Mouse (Mus musculus) splenic B cell, adult 2 months (primary cell): Measurements from ENCODE around the gene Lhpp.
A peak's percentile ranks its signal among the peaks of the same experiment; 100 is the strongest.

Experiments used
- DNase-seq: peaks from one replicate; pipeline ENCODE4 v3.0.0-alpha.2; 2011; ENCODE audit warnings: low read depth, low spot score
- H3K27me3 ChIP-seq: 2 replicates; pipeline ENCODE4 v1.6.1; 2012; ENCODE audit warnings: mild to moderate bottlenecking, low read length, moderate library complexity, mixed read lengths; ENCODE audit not compliant: control insufficient read depth, poor library complexity, insufficient read depth, severe bottlenecking
- H3K36me3 ChIP-seq: 2 replicates; pipeline ENCODE4 v1.6.1; 2012; ENCODE audit warnings: mild to moderate bottlenecking, low read length, moderate library complexity, mixed read lengths; ENCODE audit not compliant: control insufficient read depth, poor library complexity, insufficient read depth, severe bottlenecking

Gene Lhpp

DNA sequence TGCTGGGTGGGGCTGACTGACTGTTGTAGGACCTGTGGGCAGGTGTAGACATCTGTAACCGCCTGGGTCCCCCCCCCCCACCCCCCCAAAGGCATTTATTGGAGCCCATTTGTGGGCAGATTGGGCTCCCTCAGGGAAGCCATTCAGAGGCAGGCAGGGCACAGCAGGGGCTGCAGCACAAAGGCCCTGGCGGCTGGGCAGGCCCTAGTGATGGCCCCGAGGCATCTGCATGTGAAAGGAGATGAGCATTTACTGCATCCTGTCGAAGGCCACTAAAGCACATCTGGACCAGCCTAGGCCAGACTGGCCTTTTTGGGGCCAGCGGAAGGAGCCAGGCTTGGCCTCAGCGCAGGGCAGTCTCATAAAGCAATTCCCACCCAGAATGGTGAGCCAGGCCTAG is 6.0 kb downstream of the Lhpp start:
- H3K27me3 ChIP-seq, result no peaks in the 10 kb centered on the region
- no peak for DNase-seq
- H3K36me3 ChIP-seq, result no peaks in the 10 kb centered on the region

DNA sequence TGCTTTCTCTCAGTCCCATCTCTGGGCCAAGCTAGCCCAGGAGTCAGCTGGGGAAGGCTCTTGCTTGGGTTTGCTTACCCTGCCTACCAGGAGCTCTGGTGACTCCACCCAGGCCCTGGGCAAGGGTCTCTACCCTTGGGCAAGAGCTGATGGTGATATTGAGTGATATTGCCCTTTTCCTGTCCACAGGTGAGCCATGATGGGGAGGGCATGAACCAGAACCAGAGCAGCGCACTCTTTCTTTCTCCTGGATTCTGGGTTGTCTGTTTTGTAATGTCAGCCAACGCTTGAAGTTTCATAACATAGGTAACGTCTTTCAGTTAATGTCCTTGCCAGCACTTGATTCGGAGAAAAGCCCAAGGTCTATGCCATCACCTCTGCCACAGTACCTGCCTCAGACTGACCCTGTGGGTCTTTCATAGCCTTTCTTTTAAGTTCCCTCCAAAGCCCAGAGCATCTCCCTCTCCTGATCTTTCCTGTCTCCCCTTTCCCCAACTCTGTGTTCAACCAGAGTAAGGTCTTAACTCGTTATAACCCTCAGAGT is 6.7 kb downstream of the Lhpp start:
- no peaks in the 10 kb centered on the region for H3K36me3 ChIP-seq
- no peaks in the 10 kb centered on the region for H3K27me3 ChIP-seq
- no peak for DNase-seq

- no peaks in the 10 kb centered on the region for H3K36me3 ChIP-seq
- H3K27me3 ChIP-seq, result no peaks in the 10 kb centered on the region
- DNase-seq, result no peak
Measured at GRCm38 (mm10) chr7:132619549-132619948, 9.1 kb downstream of the Lhpp start.

DNA sequence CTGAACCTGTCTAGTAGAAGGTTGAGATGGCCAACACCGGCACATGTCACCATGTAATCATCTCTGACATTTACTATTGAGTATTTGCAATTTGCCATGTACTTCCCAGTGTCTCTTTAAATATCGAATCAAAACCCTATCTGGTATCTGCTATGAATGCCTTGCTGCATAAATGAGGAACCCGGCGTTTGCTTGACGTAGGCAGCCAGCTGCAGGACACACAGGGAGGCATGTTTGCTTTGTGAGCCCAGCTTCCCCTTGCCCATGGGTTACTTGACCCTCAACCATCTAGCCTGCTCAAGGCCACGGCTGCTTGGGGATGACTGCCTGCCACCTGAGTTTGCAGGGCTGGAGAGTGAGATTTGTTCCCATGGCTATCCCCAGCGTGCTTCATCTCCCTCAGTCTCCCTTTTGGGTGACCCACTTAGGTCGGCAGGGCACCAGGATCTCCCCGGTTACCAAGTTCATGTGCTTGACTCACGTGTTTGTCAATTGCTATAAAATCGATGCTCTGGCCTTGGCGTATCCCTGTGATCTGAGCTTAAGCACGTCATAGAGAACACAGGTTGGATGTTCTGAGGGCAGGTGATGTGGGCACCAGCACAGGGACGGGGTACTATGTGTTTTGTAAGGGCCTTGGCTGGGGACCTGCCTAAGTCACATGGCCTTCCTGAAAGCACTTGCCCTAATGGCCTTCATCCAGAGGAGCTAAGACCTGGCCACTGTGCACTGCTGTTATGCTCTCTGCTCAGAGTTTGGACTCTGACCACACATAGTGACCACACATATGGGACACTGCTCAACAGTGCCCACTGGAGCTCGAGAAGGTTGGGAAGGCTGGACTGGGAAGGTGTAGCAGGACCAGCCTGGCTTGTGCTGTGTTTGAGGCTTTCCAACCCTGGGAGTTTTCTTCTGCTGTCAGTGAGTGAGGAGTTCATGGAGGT is 9.8 kb downstream of the Lhpp start:
- Histone ChIP-seq H3K27me3 (no peaks in the 10 kb centered on the region), H3K36me3 (no peaks in the 10 kb centered on the region)
- no peak for DNase-seq

DNA sequence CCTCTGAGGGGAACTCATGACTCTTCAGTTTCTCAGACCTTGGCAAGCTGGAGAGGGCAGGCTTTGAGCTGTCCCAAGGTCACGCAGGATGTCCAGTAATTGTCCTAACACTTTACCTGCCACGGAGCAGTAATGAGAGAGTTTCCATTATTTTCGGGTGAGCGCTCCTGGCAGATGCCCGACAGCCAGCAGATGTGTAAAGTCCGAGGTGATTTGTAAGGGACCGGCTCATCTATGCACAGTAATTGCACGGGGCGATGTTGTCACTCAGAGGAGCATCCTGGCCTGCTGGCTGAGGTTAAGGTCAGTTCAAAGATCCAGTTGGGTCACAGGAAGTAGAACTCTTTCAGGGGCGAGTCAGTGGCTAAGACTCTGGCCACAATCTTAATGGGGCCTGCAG is 13.7 kb downstream of the Lhpp start:
- DNase-seq, result no peak
- Histone ChIP-seq H3K27me3 (no peaks in the 10 kb centered on the region), H3K36me3 (no peaks in the 10 kb centered on the region)

DNA sequence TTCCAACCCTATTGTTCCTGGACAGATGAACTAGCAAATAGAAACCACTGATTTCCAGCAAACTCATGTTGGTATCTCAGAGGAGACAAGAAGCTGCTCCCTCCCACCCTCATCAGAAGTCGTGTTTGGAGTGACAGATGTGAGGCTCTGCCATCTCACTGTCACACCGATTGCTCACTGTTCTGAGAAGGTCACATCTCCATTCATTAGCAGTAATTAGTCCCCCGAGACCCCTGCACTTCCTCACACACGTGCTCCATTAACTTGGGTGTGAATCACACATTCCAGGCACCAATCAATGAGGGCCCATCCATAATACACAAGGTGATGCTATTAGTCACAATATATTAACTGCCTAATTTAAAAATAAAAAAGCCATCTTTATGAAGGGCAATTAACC is 15.7 kb downstream of the Lhpp start:
- Histone ChIP-seq H3K36me3 (no peaks in the 10 kb centered on the region), H3K27me3 (no peaks in the 10 kb centered on the region)
- no peak for DNase-seq

- no peaks in the 10 kb centered on the region for H3K36me3 ChIP-seq
- no peak for DNase-seq
Measured at GRCm38 (mm10) chr7:132627448-132627847, 17.0 kb downstream of the Lhpp start.

GRCm38 (mm10) chr7:132631313-132631712 is 20.9 kb downstream of the Lhpp start:
- H3K36me3 ChIP-seq, result no peaks in the 10 kb centered on the region
- no peaks in the 10 kb centered on the region for H3K27me3 ChIP-seq
- peak; percentile 11 for DNase-seq

More at GRCm38 (mm10) chr7:132627448-132627847, 17.0 kb downstream of the Lhpp start:
- no peaks in the 10 kb centered on the region for H3K27me3 ChIP-seq

GRCm38 (mm10) chr7:132637292-132637691 is 26.9 kb downstream of the Lhpp start:
- Histone ChIP-seq H3K36me3 (no peaks in the 10 kb centered on the region), H3K27me3 (no peaks in the 10 kb centered on the region)
- DNase-seq, result no peak

- peak; percentile 70 for DNase-seq
Measured at GRCm38 (mm10) chr7:132638446-132639087, 28.1 kb downstream of the Lhpp start.

GRCm38 (mm10) chr7:132640946-132641345 is 30.5 kb downstream of the Lhpp start:
- no peaks in the 10 kb centered on the region for H3K36me3 ChIP-seq
- no peak for DNase-seq
- H3K27me3 ChIP-seq, result no peaks in the 10 kb centered on the region

More at GRCm38 (mm10) chr7:132638446-132639087, 28.1 kb downstream of the Lhpp start:
- Histone ChIP-seq H3K27me3 (no peaks in the 10 kb centered on the region), H3K36me3 (no peaks in the 10 kb centered on the region)

GRCm38 (mm10) chr7:132641606-132642005 is 31.2 kb downstream of the Lhpp start:
- no peaks in the 10 kb centered on the region for H3K27me3 ChIP-seq

DNA sequence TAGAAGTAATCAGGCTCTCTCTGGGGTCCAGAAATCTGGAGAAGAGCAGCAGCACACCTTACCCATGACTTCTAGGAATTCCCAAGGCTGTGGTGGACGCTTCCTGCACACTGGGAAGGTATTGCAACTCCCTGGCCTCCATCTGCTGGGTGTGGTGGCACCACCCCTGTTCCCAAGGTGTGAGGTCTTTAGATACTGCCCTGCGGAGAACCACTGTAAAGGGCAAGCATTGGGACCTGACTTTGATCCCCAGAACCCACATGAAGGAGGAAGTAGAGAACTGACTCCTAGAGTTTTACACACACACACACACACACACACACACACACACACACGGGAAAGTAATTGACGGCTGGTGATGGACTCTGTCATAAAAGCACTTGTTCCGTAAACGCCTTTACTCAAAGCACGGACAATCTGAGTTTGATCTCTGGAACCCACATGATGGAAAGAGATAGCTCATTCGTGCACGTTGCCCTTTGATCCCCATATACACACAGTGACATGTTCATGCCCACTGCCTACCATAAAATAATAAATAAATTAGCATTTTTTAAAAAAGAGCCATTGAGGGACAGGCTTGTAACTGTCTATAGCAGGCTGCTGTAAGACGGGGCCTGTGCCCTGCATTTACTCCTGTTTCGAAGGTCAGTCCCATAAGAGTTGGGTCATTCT is 34.3 kb downstream of the Lhpp start:
- DNase-seq, result no peak
- Histone ChIP-seq H3K36me3 (no peaks in the 10 kb centered on the region), H3K27me3 (no peaks in the 10 kb centered on the region)

More at GRCm38 (mm10) chr7:132641606-132642005, 31.2 kb downstream of the Lhpp start:
- H3K36me3 ChIP-seq, result no peaks in the 10 kb centered on the region
- DNase-seq, result no peak

GRCm38 (mm10) chr7:132646514-132646913 is 36.1 kb downstream of the Lhpp start:
- H3K27me3 ChIP-seq, result no peaks in the 10 kb centered on the region
- DNase-seq, result no peak
- no peaks in the 10 kb centered on the region for H3K36me3 ChIP-seq
